Mouse (Mus musculus): ENCODE measurements around the gene Cdc26. TPM values are rescaled to one million over a fixed set of nuclear protein-coding genes. Genes with fewer than 3 reads are reported as not detected.

The Cdc26 gene
- 70.4 and 85.8 TPM in 2 replicates for total RNA-seq (2021)
- long read RNA-seq, transcript Cdc26-201 (4 exons, 819 nt), result major isoform, 37 of 50 reads
- long read RNA-seq, partial matches to known transcripts, result 1 of 50 reads
- long read RNA-seq, other reads (novel, unspliced or antisense), result 8 of 50 reads

DNA sequence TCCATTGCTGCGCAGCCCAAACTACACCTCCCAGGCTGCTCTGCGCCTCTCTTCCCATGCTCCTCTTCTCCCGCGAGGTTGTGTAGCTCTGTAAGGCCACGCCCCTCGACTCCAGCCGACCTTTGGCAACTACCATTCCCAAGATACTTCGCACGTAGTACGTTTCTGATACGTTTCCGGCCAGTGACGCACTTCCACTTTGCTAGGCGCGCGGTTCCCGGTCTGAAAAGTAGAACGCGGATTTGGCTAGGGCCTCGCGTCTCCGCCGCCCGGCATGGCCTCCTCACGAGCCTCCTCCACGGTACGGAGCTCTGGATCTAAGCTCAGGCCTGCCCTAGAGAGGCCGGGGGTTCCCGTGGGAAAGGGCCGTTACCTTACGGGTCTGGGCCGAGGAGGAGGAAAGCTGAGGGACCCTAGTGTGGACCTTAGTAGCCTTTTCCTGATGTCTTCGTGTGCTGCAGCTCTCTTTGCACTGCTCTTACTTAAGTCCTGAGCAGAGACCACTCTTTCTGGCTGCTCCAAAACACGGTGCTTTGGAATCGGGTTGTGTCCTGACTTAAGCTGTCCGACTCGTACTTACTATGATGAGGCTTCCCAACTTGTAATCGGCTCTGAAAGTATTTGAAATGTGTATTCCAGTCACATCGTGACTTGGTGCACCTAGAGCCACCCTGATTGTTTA, at the start of gene Cdc26, which contains the start of gene Prpf4:
Cdc26 (minus strand) TSS at position 42 of the 682 bp plus-strand sequence.
Prpf4 (plus strand) TSS at position 197 of the 682 bp plus-strand sequence.
- peak; percentile 94 for DNase-seq

DNA sequence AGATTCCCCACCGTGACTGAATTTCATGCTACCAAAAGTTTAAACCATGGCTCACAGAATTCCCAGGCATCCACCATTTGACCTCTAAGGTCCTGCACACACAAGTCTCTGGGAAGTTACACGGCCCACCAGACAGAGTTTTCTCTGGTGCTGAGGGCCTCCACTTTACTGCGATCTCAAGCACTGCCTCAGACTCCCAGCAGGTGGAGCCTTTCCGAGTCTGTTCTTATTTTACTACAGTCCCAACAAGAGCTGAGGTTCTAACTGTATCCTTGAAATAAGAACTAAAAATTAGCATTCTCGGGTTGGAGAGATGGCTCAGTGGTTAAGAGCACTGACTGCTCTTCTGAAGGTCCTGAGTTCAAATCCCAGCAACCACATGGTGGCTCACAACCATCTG, 46.6 kb upstream of the Cdc26 start:
- no peak for DNase-seq

DNA sequence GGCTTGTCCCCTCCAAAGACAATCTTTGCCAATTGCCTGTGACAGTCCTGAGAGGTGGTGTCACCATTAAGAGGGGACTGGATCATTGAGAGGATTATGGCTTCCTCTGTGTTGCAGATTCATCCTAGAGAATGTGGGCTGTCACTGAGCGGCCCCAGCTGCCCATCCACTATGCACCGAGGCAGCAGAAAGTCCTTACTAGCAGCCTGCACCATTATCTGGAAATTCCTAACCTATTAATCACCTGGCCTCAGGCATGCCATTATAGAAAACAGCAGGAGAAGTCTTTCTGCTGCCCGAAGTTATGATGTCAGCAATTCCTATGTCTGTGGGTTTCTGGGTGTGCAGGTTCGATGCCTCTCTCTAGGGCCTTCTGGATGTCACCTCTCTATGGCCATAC, 32.5 kb upstream of the Cdc26 start:
- no peak for DNase-seq

DNA sequence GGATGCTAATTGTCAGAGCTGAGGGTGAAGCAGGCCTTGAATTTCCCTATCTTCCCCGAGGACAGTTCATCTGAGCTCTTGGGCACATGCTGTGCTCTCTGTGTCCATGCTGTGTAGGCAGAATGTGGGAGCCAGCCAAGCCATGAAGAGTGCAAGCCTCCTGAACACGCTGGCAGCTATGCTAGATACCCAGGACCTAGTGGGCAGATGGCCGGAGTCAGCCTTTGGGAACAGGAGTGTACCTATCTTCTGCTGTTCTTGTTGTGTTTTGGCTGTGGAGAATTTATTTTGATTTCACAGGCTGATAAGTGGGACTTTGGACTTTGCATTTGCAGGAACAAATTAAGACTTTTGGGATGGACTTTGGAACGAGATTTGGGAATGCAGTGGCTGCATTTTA, 32.1 kb upstream of the Cdc26 start:
- DNase-seq, result no peak

DNA sequence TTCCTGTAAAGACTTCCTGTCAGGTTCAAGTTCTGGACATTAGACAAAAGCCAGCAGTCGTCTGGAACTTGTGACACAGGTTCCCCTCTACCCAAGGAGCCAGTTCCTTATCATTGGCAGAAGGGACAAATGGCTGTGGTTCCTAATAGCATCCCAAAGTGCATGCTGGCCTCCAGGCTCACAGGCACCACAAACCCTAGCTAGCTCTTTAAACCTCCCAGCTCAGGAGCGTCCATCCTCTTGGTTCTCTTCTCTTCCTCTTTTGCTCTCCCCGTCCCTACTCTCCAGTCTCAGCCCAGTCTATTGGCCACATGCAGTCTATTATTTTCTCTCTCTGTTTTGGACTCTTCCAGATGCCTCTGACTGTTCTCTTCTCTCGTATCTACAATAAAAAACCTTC, 31.4 kb upstream of the Cdc26 start:
- DNase-seq, result no peak

DNA sequence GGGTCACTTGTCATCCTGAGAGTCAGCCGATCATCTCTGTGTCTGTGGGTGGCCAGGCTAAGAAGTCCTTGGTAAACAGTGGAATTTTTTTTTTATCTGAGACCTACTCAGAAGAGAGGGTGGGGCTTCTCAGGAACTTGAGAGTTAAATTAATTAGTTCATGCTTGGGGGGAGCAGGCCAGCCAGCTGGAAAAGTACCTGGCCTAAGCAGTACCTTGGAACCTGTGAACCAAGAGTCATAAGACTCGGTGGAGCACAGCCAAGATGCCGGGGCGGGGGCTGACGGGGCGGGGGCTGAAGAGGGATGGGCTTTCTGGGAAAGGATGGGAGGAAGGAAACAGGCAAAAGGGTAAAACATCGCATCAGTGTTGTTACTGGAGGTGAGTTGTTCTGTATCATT, 29.4 kb upstream of the Cdc26 start:
- DNase-seq, result no peak

DNA sequence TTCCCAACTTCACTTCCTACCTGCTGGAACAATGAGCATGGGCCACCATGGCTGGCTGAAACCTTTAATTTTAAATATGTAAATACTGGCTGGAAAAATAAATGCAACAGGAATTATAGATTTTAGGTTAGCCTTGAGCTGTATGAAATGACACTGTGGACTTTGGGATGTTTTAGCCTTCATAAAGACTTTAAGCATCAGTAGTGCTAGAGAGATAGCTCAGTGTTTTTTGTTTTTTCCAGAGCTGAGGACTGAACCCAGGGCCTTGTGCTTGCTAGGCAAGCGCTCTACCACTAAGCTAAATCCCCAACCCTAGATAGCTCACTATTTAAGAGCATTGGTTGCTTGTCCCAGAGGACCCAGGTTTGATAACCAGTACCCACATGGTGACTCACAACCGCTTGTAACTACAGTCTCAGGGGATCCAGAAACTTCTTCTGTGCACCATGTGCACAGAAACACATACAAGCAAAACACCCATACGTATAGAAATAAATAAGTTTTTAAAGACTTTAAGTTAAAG, 28.9 kb upstream of the Cdc26 start:
- no peak for DNase-seq

DNA sequence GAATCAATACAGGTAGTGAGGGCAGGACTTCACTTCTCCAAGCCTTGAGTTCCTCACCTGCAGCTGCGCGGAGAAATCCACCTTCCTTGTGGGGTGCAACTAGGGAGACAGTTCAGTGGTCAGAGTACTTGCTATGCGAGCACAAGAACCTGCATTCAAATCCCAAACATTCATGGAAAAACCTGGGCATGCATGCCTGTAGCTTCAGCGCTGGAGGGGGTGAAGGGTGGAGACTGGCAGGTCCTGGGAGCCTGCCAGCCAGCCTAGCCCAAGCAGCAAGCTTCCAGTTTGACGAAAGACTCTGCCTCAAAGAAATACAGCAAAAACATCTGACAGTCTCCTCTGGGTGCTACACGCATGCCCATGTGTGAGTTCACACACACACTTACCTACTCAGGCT, 26.6 kb upstream of the Cdc26 start, which contains the start of gene Rnf183:
Rnf183 (minus strand) TSS at position 172 of the 400 bp plus-strand sequence.
- no peak for DNase-seq

DNA sequence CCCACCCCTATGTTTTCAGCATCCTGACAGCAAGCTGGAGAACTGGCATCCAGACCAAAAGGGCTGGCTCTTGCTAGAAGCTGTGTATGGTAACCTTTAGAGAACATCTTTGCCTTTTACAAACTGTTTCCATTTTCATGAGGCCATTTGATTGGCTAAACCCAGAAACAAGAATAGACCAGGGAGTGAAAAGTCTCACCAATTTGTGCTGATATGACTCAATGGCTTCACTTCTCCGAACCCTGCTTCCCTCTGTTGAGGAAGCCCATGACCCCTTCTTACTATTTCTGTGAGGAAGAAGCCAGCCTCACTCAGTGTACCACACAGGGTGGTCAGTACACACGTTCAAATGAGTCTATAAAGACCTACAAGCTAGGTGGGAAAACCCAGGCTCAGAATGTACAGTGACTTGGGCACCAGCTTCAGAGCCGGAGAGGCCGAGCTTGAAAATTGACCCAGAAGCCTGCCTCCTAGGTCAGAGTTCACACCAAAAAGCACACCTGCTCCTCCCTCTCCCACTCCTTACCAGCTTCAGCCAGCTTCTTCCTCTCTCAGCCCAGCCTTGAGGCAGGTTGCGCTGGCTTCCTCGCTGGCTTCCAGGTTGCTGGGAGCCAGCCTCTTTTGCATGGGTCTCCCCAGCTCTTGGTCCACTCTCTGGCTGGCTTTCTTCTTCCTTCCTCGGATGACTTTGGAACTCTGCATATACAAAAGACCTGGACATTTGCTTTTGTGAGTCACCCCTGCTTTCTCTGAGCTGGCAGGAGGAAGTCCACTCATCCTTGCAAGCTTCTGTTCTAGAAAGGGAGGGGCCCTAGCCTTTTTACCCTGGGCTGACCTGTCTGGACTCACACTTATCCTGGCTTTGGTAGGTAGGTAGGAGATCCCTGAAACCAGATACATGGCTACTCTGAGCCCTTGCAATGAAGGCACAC, 25.8 kb upstream of the Cdc26 start:
- no peak for DNase-seq

DNA sequence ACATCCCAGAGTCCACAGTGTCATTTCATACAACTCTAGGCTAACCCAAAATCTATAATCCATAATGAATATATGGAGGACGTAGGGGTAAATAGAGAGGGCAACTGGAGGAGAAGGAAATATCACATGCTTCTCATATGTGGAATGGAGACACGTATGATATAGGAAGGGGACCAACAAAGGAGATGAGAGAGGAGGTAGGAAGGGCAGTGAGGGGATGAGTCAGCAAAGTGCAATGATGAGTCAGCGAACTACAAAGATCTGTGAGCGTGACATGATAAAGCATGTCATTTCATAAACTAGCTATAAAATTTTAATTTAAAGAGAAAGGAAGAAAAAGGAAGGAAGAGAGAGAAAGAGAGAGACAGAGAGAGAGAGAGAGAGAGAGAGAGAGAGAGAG, 23.1 kb upstream of the Cdc26 start:
- DNase-seq, result no peak

DNA sequence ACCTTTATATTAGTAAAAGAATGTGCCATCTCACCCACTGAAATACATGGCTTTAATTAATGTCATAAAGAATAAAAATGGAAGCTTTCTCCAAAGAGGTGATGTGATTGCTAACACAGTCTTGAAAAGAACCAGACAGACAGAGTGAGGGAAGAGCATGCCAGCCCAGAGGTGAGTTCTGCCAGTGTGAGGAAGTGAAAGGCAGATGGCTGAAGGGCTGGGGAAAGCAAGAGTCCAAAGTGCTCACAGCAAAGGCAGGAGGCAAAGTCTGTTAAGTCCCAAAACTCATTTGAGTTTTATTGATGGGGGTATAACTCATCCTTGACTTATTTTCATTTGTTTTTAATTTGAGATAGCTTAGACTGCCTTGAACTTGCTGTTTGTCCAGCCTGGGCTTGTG, 22.2 kb upstream of the Cdc26 start:
- DNase-seq, result no peak

DNA sequence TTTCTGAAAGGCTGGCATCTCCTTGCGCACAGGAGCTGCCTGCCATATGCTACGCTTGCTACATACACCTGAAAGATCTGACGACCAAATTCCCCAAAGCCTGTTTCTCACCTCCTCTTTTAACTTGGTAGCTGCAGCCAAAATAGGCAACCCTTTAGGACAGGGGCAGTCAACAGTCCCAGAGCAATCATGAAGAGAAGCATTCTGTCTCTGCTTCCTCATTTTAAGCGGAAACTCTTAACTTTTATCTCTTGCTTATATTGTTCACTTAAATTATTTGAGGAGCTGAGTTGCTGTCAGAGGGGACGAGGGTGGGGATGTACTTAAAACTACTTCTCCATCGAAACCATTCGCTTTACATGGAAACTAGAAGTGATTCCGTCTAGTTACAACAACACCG, 21.2 kb upstream of the Cdc26 start:
- DNase-seq, result no peak

DNA sequence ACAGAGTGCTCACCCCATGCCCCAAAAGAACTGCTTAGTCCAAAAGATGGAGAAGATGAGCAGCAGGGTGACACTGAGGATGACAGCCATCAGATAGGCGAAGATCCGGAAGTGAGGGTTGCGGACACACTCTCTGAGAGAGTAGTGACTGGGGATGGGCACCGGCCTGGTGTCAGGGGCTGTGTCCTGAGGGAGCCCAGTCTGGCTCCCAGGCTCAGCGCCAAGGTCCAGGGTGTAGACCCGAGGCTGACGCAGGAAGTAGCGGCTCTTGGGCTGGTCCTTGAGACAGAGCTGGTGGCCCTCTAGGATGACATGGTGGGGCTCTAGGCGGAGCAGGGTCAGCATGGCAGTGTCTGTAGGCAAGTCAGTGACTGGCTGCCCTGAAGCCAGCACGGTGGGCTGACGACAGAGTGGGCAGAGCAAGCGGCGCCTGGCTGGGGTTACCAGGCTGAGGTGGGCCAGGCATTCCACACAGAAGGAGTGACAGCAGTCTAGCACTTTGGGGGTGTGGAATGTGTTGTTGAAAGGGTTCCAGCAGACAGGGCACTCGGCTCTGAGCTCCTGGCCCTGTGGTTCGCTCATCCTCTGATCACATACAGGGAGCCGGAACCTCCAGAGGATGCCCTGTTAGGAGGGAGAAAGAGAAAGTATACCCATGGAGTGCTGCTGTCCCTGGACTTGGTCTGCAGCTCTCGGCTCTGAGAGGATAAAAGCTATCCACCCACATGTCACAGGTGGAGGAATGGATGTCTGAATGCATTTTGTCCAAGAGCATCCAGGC, 19.7 kb upstream of the Cdc26 start:
- DNase-seq, result no peak

DNA sequence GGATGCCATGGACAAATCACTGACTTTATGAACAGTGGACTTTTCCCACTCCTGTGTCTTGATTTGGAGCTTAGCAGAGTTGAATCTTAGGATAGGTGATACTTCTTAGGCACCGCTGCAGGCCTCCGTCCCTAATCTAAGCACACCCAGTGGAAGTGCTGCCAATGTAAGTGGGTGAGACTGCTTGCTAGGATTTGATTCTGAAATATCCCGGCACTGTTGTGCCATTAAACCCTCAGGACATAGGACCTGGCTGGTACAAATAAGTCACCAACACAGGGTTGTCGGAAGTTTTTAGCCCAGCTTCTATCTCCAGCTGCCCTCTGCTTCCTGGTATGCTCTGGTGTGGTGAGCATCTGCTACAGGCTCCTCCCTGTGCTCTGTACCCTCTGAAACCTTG, 17.4 kb upstream of the Cdc26 start:
- no peak for DNase-seq

DNA sequence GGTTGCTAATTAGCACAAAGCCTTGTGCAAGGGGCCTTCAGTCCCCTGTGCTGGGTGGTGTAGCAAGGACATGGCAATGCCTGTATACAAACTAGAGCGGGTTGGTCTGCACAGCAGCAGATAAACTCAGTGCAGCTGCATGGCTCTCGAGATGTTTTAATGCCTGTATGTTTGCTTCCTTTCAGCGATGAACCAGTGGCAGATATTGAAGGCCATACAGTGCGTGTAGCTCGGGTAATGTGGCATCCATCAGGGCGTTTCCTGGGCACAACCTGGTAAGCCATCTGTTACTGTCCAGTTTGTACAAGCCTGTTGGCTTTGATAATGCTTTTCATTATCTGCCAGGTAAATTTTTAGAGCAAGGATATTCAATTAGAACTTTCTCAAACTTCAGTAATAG, 10.6 kb upstream of the Cdc26 start:
- DNase-seq, result no peak

DNA sequence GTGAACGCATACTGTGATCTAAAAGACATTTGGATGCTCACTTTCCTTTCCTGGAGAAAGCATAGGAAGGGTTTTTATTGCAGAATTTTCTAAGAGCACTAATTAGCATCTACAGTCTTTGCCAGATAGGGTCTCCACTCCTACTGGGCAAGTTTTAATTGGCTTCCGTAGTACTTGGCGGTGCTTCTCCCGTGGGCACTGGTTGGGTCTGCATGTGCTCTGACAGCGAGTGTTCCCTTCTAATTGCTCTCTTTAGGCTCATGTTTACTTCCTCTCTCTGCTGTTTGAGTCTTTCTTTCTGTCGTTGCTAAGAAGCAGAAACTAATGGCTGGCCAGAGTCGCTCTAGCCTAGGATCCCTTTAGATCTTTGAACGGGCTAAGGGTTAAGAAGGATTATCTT, 10.0 kb upstream of the Cdc26 start:
- DNase-seq, result no peak

DNA sequence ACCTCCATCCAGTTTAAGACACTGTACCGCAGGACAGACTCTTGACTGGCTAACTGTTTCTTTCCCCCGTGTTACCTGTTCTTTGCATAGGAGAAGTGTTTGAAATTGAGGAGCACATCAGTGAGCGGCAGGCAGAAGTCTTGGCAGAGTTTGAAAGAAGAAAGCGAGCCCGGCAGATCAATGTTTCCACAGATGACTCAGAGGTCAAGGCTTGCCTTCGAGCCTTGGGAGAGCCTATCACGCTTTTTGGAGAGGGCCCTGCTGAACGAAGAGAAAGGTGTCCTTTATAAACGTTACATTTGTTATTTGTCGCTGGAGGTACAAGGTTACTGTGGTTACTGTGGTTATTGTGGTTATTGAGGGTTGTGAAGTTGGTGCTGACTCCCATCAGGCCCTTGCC, 3.2 kb upstream of the Cdc26 start:
- peak; percentile 47 for DNase-seq

DNA sequence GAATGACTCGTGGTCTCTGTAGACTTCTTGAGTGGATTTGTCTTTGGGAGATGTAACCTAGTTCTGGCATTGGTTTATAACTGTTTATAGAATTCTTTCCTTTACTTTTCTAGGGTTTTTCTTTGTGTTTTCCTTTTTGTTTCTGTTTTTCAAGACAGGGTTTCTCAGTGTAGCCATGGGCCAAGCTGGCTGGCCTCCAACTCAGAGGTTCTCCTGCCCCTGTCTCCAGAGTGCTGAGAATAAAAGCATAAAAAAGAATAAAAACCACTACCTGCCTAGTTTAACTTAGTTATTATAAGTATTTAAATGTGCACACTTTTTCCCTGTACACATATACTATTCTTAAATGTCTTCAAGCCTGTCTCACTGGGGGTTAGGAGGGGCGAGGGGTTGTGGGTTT, 1.9 kb upstream of the Cdc26 start:
- no peak for DNase-seq

DNA sequence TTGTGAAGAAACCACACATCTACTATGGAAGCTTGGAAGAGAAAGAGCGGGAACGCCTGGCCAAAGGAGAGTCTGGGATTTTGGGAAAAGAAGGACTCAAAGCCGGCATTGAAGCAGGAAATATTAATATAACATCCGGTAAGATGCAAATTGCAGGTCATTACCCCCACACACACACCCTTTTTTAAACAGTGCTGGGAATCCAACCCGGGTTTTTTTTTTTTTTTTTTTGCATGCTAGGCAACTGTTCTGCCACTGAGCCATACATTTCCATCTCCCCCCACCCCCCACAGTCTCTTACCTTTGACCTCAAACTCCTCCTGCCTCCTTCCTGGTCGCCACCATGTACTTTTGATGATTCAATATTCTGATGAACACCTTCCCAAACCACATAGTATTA, 1.2 kb upstream of the Cdc26 start:
- no peak for DNase-seq

DNA sequence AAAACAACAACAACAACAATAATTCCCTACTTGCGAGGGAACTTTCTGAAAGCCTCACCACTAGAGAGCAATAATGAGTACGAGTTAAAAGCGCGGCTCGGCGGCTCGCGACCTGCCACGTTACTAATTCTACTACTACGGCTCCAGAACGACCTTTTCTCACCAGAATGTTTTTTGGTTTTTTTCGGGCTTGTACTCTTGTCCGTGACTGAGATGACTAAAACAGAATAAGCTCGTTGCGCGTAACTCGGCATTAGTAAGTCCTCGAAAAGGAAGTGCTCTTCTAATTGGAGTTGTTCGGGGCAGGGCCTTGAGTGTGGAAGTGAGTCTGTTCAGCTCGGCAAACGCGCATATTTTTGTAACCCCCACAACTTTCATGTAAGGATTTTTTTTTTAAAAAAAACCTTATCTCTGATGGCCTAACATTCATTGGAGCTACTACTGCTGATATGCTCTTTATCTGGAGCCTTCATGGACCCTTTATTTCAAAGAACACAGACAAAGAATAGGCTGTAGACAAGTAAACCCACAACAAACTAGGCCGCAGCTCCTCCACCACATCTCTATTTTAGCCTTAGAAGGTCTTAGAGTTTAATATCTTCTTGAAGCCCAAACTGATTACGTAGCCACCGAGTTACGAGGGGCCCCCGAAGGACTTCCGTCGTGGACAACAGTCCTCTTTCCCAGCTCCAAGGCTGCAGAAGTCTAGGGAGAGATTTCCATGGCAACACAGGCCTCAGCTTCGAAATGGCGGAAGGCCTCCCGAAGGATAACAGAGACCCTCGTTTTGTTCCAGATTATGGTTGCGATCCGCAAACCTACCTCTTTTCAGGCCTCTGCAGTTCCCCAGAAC, 486 bp downstream of the Cdc26 start:
- DNase-seq, result peak; percentile 53

DNA sequence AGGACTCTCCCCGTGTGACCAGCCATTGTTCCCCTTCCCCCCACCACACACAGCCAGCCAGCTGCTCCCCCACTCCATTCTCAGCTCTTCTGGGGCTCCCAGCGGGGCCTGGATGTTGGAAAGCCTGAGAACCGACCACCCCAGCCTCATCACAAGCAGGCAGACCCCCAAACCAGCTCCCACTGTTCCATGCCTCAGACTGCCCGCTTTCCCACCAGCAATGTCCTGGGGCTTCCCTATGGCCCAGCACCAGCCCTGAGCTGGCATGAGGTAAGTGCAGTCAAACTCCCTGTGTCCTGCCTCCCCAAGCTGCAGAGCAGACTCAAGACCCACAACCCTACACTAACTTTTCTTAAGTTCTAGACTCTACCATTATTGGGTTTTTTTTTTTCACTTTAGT, 2.3 kb downstream of the Cdc26 start:
- DNase-seq, result no peak
